Mouse (Mus musculus) heart, postnatal 0 days (tissue): ENCODE data around the gene Mrtfa.

ENCODE experiments used
- CTCF ChIP-seq: IDR thresholded peaks from 2 replicates; pipeline ENCODE4 v1.5.1; 2016; ENCODE audit warnings: antibody characterized with exemption, control low read depth, low read depth
- EP300 ChIP-seq: IDR thresholded peaks from 2 replicates; pipeline ENCODE4 v1.6.1; 2016; ENCODE audit warnings: antibody characterized with exemption, low read depth

DNA sequence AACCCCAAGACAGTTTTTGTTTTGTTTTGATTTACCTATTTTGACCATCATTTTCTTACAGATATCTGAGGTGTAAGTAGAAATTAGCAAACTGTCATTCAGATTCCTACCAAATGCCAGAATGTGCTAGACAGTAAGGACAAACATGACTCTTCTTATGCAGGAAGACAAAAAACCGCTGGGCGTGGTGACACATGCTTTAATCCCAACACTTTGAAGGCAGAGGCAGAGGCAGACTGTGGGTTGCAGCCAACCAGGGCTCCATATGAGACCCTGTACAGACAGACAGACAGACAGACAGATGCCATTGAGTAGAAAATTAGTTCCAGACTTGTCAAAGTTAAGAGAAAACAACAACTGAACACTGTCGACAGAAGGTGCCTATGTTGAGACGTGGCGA is 24.3 kb downstream of the Mrtfa start:
- TF ChIP-seq CTCF (no peak), EP300 (no peak)
